Mouse (Mus musculus): Measurements from ENCODE around the gene Slc12a1. TPM values are rescaled to one million over a fixed set of nuclear protein-coding genes. Genes with fewer than 3 reads are reported as not detected.
A peak's percentile ranks its signal among the peaks of the same experiment; 100 is the strongest.

The Slc12a1 gene
- total and polyA plus RNA-seq, 3 experiments = 0.04 to 0.05 TPM; not detected in 1

DNA sequence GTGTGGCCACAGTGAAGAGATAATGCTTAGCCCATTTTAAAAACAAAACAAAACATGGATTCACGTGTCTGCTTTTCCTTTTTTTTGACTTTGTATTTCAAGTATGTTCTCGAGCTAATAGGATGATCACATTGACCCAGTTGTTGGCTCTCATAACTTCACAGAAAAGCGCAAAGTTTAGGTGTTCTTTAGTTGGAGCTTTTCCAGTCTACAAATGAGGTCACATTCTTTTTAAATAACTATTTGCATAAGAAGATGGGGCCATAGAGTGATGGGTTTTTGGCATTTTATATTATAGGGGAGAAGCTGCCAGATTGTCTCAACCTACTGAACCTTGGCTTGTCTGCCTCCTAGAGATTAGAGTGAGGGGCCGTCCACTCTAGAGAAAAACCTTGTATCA, 97.0 kb downstream of the Slc12a1 start:
- in situ Hi-C loops (cut with MboI; ENCODE audit: low pct_ligation_motif_present, low pct_unique_long_range_greater_than_20kb, low sequenced_read_pairs) = no loop called here
- TF ChIP-seq KAT2A (IDR thresholded peaks at IDR 0.05; ENCODE audit: insufficient replicate concordance, low read length) (no peak), ZKSCAN1 (IDR thresholded peaks at IDR 0.05; ENCODE audit: borderline replicate concordance, low read depth, low read length) (no peak), RAD21 (IDR thresholded peaks at IDR 0.05; ENCODE audit: low read depth, low read length) (no peak), USF1 (IDR thresholded peaks at IDR 0.05; ENCODE audit: low read depth, low read length) (no peak), MAX (IDR thresholded peaks at IDR 0.05; ENCODE audit: low read length) (no peak), POLR2AphosphoS2 (IDR thresholded peaks at IDR 0.05; ENCODE audit: low read depth, low read length) (no peak), CTCF (conservative IDR thresholded peaks at IDR 0.05 in 1 of 2, IDR thresholded peaks at IDR 0.05 in 1 of 2; ENCODE audit: low read depth in 2 of 2, low read length in 2 of 2) (no peak), TCF12 (IDR thresholded peaks at IDR 0.05; ENCODE audit: low read depth, low read length) (no peak), PAX5 (IDR thresholded peaks at IDR 0.05; ENCODE audit: low read length) (no peak), NELFE (IDR thresholded peaks at IDR 0.05; ENCODE audit: low read depth, low read length) (no peak), TBP (conservative IDR thresholded peaks at IDR 0.05; ENCODE audit: low read depth, low read length) (no peak), ZNF384 (IDR thresholded peaks at IDR 0.05; ENCODE audit: low read depth, low read length) (no peak), MEF2A (IDR thresholded peaks at IDR 0.05; ENCODE audit: borderline replicate concordance, low read depth, low read length) (no peak), MXI1 (IDR thresholded peaks at IDR 0.05; ENCODE audit: low read depth, low read length) (no peak), CHD2 (IDR thresholded peaks at IDR 0.05; ENCODE audit: low read length) (no peak), SIN3A (IDR thresholded peaks at IDR 0.05; ENCODE audit: low read length) (no peak; the same call in 1 of the 2 replicates)
- no peak for DNase-seq (ENCODE audit: extremely low read depth)
- H3K4me2 ChIP-seq (ENCODE audit: insufficient read depth, low read depth, poor library complexity, severe bottlenecking) = peak overlapping the region; percentile 96
- peak overlapping the region; percentile 67 to 91 (median 87) for H3K4me3 ChIP-seq (replicated peaks in 1 of 3; ENCODE audit: low read depth in 2 of 3, low read length in 2 of 3, poor library complexity in 1 of 3)
- H3K4me1 ChIP-seq (ENCODE audit: control insufficient read depth in 1 of 2, insufficient read depth in 2 of 2) = peaks cover 4 to 35% of the 10 kb centered on the region in 2 experiments; a peak in 3 of 4 replicates
- peaks cover 64% of the 10 kb centered on the region for H3K79me2 ChIP-seq (replicated peaks; ENCODE audit: control insufficient read depth, extremely low read depth, insufficient read depth, poor library complexity, severe bottlenecking)
- H3K27me3 ChIP-seq (replicated peaks) = no peaks in the 10 kb centered on the region
- H3K9ac ChIP-seq (ENCODE audit: insufficient read depth, low read depth) = peak overlapping the region; percentile 87
- peaks cover 24 to 41% of the 10 kb centered on the region in 2 experiments for H3K36me3 ChIP-seq (replicated peaks in 1 of 2; ENCODE audit: control insufficient read depth in 1 of 2, insufficient read depth in 1 of 2, low read length in 1 of 2)
- dilution Hi-C loops (cut with MboI; ENCODE audit: extremely low pct_ligation_motif_present, extremely low pct_unique_long_range_greater_than_20kb, low sequenced_read_pairs) = no loop called here
- no peak overlapping the region for H3K27ac ChIP-seq (ENCODE audit: insufficient read depth, low read depth)
- no peaks in the 10 kb centered on the region for H3K9me3 ChIP-seq (replicated peaks; ENCODE audit: low read length)

GRCm38 (mm10) chr2:125249874-125250273, 97.6 kb downstream of the Slc12a1 start:
- Histone ChIP-seq H3K4me3 (replicated peaks in 1 of 3; ENCODE audit: low read depth in 2 of 3, low read length in 2 of 3, poor library complexity in 1 of 3) (peak overlapping the region; percentile 67 to 91 (median 87)), H3K4me2 (ENCODE audit: insufficient read depth, low read depth, poor library complexity, severe bottlenecking) (peak overlapping the region; percentile 96), H3K9me3 (replicated peaks; ENCODE audit: low read length) (peaks cover 3% of the 10 kb centered on the region), H3K27ac (ENCODE audit: insufficient read depth, low read depth) (no peak overlapping the region), H3K36me3 (replicated peaks in 1 of 2; ENCODE audit: control insufficient read depth in 1 of 2, insufficient read depth in 1 of 2, low read length in 1 of 2) (peaks cover 29 to 46% of the 10 kb centered on the region in 2 experiments), H3K27me3 (replicated peaks) (no peaks in the 10 kb centered on the region), H3K9ac (ENCODE audit: insufficient read depth, low read depth) (peak overlapping the region; percentile 87), H3K79me2 (replicated peaks; ENCODE audit: control insufficient read depth, extremely low read depth, insufficient read depth, poor library complexity, severe bottlenecking) (peaks cover 68% of the 10 kb centered on the region), H3K4me1 (ENCODE audit: control insufficient read depth in 1 of 2, insufficient read depth in 2 of 2) (peaks cover 4 to 35% of the 10 kb centered on the region in 2 experiments; a peak in 3 of 4 replicates)
- dilution Hi-C loops (cut with MboI; ENCODE audit: extremely low pct_ligation_motif_present, extremely low pct_unique_long_range_greater_than_20kb, low sequenced_read_pairs) = no loop called here
- peak; percentile 56 for DNase-seq (ENCODE audit: extremely low read depth)
- in situ Hi-C loops (cut with MboI; ENCODE audit: low pct_ligation_motif_present, low pct_unique_long_range_greater_than_20kb, low sequenced_read_pairs) = no loop called here
- TF ChIP-seq CTCF (conservative IDR thresholded peaks at IDR 0.05 in 1 of 2, IDR thresholded peaks at IDR 0.05 in 1 of 2; ENCODE audit: low read depth in 2 of 2, low read length in 2 of 2) = peak in 1 of 2 experiments; percentile 75; a peak in 3 of 4 replicates
- peak; percentile 39 for TF ChIP-seq RAD21 (IDR thresholded peaks at IDR 0.05; ENCODE audit: low read depth, low read length)
- no peak for TF ChIP-seq MAZ (IDR thresholded peaks at IDR 0.05; ENCODE audit: low read depth, low read length)

Measured in CH12.LX (cell line).